Mouse (Mus musculus): ENCODE measurements around the gene Tmem39b. TPM values are rescaled to one million over a fixed set of nuclear protein-coding genes. Genes with fewer than 3 reads are reported as not detected.
A peak's percentile ranks its signal among the peaks of the same experiment; 100 is the strongest.

The Tmem39b gene
- polyA plus RNA-seq, 1 experiment from 2014 or later, result 30.9 TPM

DNA sequence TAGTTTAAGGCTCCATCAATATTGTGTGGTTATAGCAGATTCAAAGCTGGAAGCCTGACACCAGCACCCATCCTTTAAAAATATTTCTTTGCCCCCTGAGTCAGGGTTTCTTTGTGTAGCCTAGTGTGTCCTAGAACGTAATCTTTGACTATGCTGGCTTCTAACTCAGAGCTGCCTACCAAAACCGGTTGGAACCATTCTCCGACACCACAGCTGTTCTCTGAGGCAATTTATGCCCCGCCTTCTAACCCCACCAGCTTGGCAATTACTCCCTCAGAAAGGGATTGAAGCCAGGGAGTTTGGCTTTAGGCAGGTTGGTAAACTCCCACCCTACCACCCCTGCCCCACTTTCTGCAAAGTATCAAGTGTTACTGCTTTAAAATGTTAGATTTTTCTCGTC lies 54.9 kb downstream of the Tmem39b start:
- H3K9me3 ChIP-seq (ENCODE audit: control insufficient read depth, low read length), result no peaks in the 10 kb centered on the region
- H3K27ac ChIP-seq (ENCODE audit: low read depth, low read length), result no peak overlapping the region
- no peaks in the 10 kb centered on the region; the same call in 1 of the 2 replicates for H3K4me1 ChIP-seq (replicated peaks; ENCODE audit: control insufficient read depth, insufficient read depth, low read length)
- no peak overlapping the region for H3K4me2 ChIP-seq (replicated peaks; ENCODE audit: low read depth, low read length)
- H3K36me3 ChIP-seq (ENCODE audit: control insufficient read depth, insufficient read depth, low read length), result peaks cover 3% of the 10 kb centered on the region; the same call in 1 of the 2 replicates
- DNase-seq (ENCODE audit: low spot score) (no peak), ATAC-seq (ENCODE audit: low FRiP score) (no peak)
- H3K27me3 ChIP-seq (ENCODE audit: control insufficient read depth, insufficient read depth, low read length), result no peaks in the 10 kb centered on the region
- no peak overlapping the region; the same call in 1 of the 2 replicates for H3K9ac ChIP-seq (ENCODE audit: low read depth, low read length)
- WGBS, result 59% methylated on average over 5 of the region's 5 CpGs
- H3K4me3 ChIP-seq (ENCODE audit: low read depth, low read length), result no peak overlapping the region

- H3K36me3 ChIP-seq (ENCODE audit: control insufficient read depth, insufficient read depth, low read length), result peaks cover 5% of the 10 kb centered on the region; the same call in 1 of the 2 replicates
- H3K27me3 ChIP-seq (ENCODE audit: control insufficient read depth, insufficient read depth, low read length), result no peaks in the 10 kb centered on the region
- peak within 1 kb of the TSS; percentile 86 for H3K9ac ChIP-seq (ENCODE audit: low read depth, low read length)
- H3K9me3 ChIP-seq (ENCODE audit: control insufficient read depth, low read length), result no peaks in the 10 kb centered on the region
- under 1% methylated on average over 56 of the region's 60 CpGs for WGBS
- no peaks in the 10 kb centered on the region; the same call in 1 of the 2 replicates for H3K4me1 ChIP-seq (replicated peaks; ENCODE audit: control insufficient read depth, insufficient read depth, low read length)
- H3K4me3 ChIP-seq (ENCODE audit: low read depth, low read length), result peak within 1 kb of the TSS; percentile 65
- DNase-seq (ENCODE audit: low spot score) (peak; percentile 97), ATAC-seq (ENCODE audit: low FRiP score) (peak; percentile 98)
- H3K27ac ChIP-seq (ENCODE audit: low read depth, low read length), result peak within 1 kb of the TSS; percentile 89
- peak within 1 kb of the TSS; percentile 95 for H3K4me2 ChIP-seq (replicated peaks; ENCODE audit: low read depth, low read length)
Measured at GRCm38 (mm10) chr4:129640638-129641467, 55.8 kb downstream of the Tmem39b start, which contains the start of gene Txlna. Gene Txlna (minus strand): TSS chr4:129641065.

- DNase-seq (ENCODE audit: low spot score) (no peak), ATAC-seq (ENCODE audit: low FRiP score) (no peak)
Measured at GRCm38 (mm10) chr4:129640101-129640637, 56.5 kb downstream of the Tmem39b start.

GRCm38 (mm10) chr4:129639221-129639620 lies 57.4 kb downstream of the Tmem39b start:
- Histone ChIP-seq H3K36me3 (ENCODE audit: control insufficient read depth, insufficient read depth, low read length) (peaks cover 2% of the 10 kb centered on the region), H3K4me3 (ENCODE audit: low read depth, low read length) (peak overlapping the region; percentile 65; the same call in 1 of the 2 replicates), H3K9me3 (ENCODE audit: control insufficient read depth, low read length) (no peaks in the 10 kb centered on the region), H3K4me1 (replicated peaks; ENCODE audit: control insufficient read depth, insufficient read depth, low read length) (no peaks in the 10 kb centered on the region; the same call in 1 of the 2 replicates), H3K4me2 (replicated peaks; ENCODE audit: low read depth, low read length) (peak overlapping the region; percentile 95), H3K9ac (ENCODE audit: low read depth, low read length) (peak overlapping the region; percentile 4; the same call in 1 of the 2 replicates), H3K27me3 (ENCODE audit: control insufficient read depth, insufficient read depth, low read length) (no peaks in the 10 kb centered on the region), H3K27ac (ENCODE audit: low read depth, low read length) (no peak overlapping the region)
- ATAC-seq (ENCODE audit: low FRiP score) (no peak), DNase-seq (ENCODE audit: low spot score) (no peak)
- 90% methylated on average over 15 of the region's 15 CpGs for WGBS

More at GRCm38 (mm10) chr4:129640101-129640637, 56.5 kb downstream of the Tmem39b start:
- 9% methylated on average over 17 of the region's 17 CpGs for WGBS
- Histone ChIP-seq H3K36me3 (ENCODE audit: control insufficient read depth, insufficient read depth, low read length) (peaks cover 5% of the 10 kb centered on the region; the same call in 1 of the 2 replicates), H3K9ac (ENCODE audit: low read depth, low read length) (peak overlapping the region; percentile 86), H3K4me2 (replicated peaks; ENCODE audit: low read depth, low read length) (peak overlapping the region; percentile 95), H3K4me1 (replicated peaks; ENCODE audit: control insufficient read depth, insufficient read depth, low read length) (no peaks in the 10 kb centered on the region; the same call in 1 of the 2 replicates), H3K9me3 (ENCODE audit: control insufficient read depth, low read length) (no peaks in the 10 kb centered on the region), H3K27me3 (ENCODE audit: control insufficient read depth, insufficient read depth, low read length) (no peaks in the 10 kb centered on the region), H3K4me3 (ENCODE audit: low read depth, low read length) (peak overlapping the region; percentile 65), H3K27ac (ENCODE audit: low read depth, low read length) (peak overlapping the region; percentile 89)

DNA sequence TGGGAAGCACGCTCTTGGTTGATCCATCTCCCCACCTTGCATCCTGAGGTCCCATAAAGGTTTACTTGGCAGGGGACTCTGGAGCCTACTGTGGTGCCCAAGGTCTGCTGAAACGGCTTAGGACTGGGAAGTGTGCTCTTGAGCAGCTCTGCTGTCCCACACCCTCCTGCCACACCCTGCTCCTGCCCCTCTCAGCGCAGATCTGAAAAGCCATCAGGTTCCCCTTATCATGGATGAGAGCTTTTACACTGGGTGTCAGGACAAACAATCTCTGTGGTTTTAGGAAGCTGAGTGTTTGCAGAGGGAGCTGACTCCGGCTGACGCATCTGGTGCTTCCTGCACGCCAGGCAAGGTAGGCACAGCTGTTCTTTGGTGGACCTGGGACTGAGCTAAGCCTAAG lies 62.8 kb downstream of the Tmem39b start:
- Histone ChIP-seq H3K9me3 (ENCODE audit: control insufficient read depth, low read length) (no peaks in the 10 kb centered on the region), H3K36me3 (ENCODE audit: control insufficient read depth, insufficient read depth, low read length) (peaks cover 31% of the 10 kb centered on the region), H3K9ac (ENCODE audit: low read depth, low read length) (no peak overlapping the region), H3K27me3 (ENCODE audit: control insufficient read depth, insufficient read depth, low read length) (no peaks in the 10 kb centered on the region), H3K4me1 (replicated peaks; ENCODE audit: control insufficient read depth, insufficient read depth, low read length) (no peaks in the 10 kb centered on the region), H3K4me3 (ENCODE audit: low read depth, low read length) (no peak overlapping the region), H3K27ac (ENCODE audit: low read depth, low read length) (no peak overlapping the region), H3K4me2 (replicated peaks; ENCODE audit: low read depth, low read length) (no peak overlapping the region)
- WGBS, result 95% methylated on average over 6 of the region's 6 CpGs
- ATAC-seq (ENCODE audit: low FRiP score) (no peak), DNase-seq (ENCODE audit: low spot score) (no peak)

- no peaks in the 10 kb centered on the region for H3K4me1 ChIP-seq (replicated peaks; ENCODE audit: control insufficient read depth, insufficient read depth, low read length)
- no peaks in the 10 kb centered on the region for H3K9me3 ChIP-seq (ENCODE audit: control insufficient read depth, low read length)
- H3K4me3 ChIP-seq (ENCODE audit: low read depth, low read length), result no peak overlapping the region
- no peak overlapping the region for H3K9ac ChIP-seq (ENCODE audit: low read depth, low read length)
- no peak for DNase-seq (ENCODE audit: low spot score)
- no peaks in the 10 kb centered on the region for H3K27me3 ChIP-seq (ENCODE audit: control insufficient read depth, insufficient read depth, low read length)
- H3K27ac ChIP-seq (ENCODE audit: low read depth, low read length), result no peak overlapping the region
- whole genome bisulfite sequencing, result 96% methylated on average over 12 of the region's 12 CpGs
- no peak for ATAC-seq (ENCODE audit: low FRiP score)
- H3K4me2 ChIP-seq (replicated peaks; ENCODE audit: low read depth, low read length), result no peak overlapping the region
- H3K36me3 ChIP-seq (ENCODE audit: control insufficient read depth, insufficient read depth, low read length), result peaks cover 40% of the 10 kb centered on the region
Measured at GRCm38 (mm10) chr4:129631867-129632266, 64.8 kb downstream of the Tmem39b start.

GRCm38 (mm10) chr4:129630944-129631343 lies 65.7 kb downstream of the Tmem39b start:
- no peaks in the 10 kb centered on the region for H3K27me3 ChIP-seq (ENCODE audit: control insufficient read depth, insufficient read depth, low read length)
- no peak overlapping the region for H3K27ac ChIP-seq (ENCODE audit: low read depth, low read length)
- H3K4me3 ChIP-seq (ENCODE audit: low read depth, low read length), result no peak overlapping the region
- no peak overlapping the region for H3K9ac ChIP-seq (ENCODE audit: low read depth, low read length)
- peaks cover 38% of the 10 kb centered on the region for H3K36me3 ChIP-seq (ENCODE audit: control insufficient read depth, insufficient read depth, low read length)
- H3K4me2 ChIP-seq (replicated peaks; ENCODE audit: low read depth, low read length), result no peak overlapping the region
- DNase-seq (ENCODE audit: low spot score), result no peak
- ATAC-seq (ENCODE audit: low FRiP score), result no peak
- H3K9me3 ChIP-seq (ENCODE audit: control insufficient read depth, low read length), result no peaks in the 10 kb centered on the region
- no peaks in the 10 kb centered on the region for H3K4me1 ChIP-seq (replicated peaks; ENCODE audit: control insufficient read depth, insufficient read depth, low read length)
- 92% methylated on average over 4 of the region's 4 CpGs for WGBS
